Mouse (Mus musculus) cerebellum, postnatal 36 days (tissue): ENCODE data around the gene Fhad1.
"Not testable (repeated sequence)": the region's sequence is repeated elsewhere in the genome, so short reads cannot be mapped to it uniquely, and the experiment has no call there.

Source experiments
- DNase-seq, 2 experiments: peaks; one replicate each; pipeline ENCODE4 v3.0.0; 2021 to 2022; ENCODE audit warnings: mixed read lengths in 2 of 2

Fhad1 gene

GRCm38 (mm10) chr4:142039662-142040353 is 24.9 kb upstream of the Fhad1 start:
- DNase-seq: no peak

GRCm38 (mm10) chr4:142037897-142038296 is 23.0 kb upstream of the Fhad1 start:
- DNase-seq: no peak

- no peak for DNase-seq
Observed at GRCm38 (mm10) chr4:142028533-142028932, 13.7 kb upstream of the Fhad1 start.

GRCm38 (mm10) chr4:142026965-142027364 is 12.1 kb upstream of the Fhad1 start:
- DNase-seq: no peak

- no peak for DNase-seq
Observed at GRCm38 (mm10) chr4:142024536-142024935, 9.7 kb upstream of the Fhad1 start.

- no peak for DNase-seq
Observed at GRCm38 (mm10) chr4:142023166-142023565, 8.3 kb upstream of the Fhad1 start.

- DNase-seq: no peak
Observed at GRCm38 (mm10) chr4:142017686-142018085, 2.8 kb upstream of the Fhad1 start.

GRCm38 (mm10) chr4:142011236-142011635 is 3.6 kb downstream of the Fhad1 start:
- no peak for DNase-seq

GRCm38 (mm10) chr4:142010441-142010840 is 4.4 kb downstream of the Fhad1 start:
- no peak for DNase-seq

GRCm38 (mm10) chr4:142008206-142008605 is 6.7 kb downstream of the Fhad1 start:
- no peak for DNase-seq

GRCm38 (mm10) chr4:142000581-142000980 is 14.3 kb downstream of the Fhad1 start:
- DNase-seq: no peak

- no peak for DNase-seq
Observed at GRCm38 (mm10) chr4:141999494-142000074, 15.3 kb downstream of the Fhad1 start.

GRCm38 (mm10) chr4:141998282-141998821 is 16.5 kb downstream of the Fhad1 start:
- DNase-seq: peak; percentile 20 to 46

GRCm38 (mm10) chr4:141996880-141997279 is 18.0 kb downstream of the Fhad1 start:
- no peak for DNase-seq

GRCm38 (mm10) chr4:141996086-141996485 is 18.8 kb downstream of the Fhad1 start:
- no peak for DNase-seq

- not testable (repeated sequence) for DNase-seq
Observed at GRCm38 (mm10) chr4:141994062-141994471, 20.8 kb downstream of the Fhad1 start.

GRCm38 (mm10) chr4:141993347-141994061 is 21.4 kb downstream of the Fhad1 start:
- DNase-seq: no peak

GRCm38 (mm10) chr4:141992530-141993204 is 22.2 kb downstream of the Fhad1 start:
- DNase-seq: no peak

GRCm38 (mm10) chr4:141988178-141988577 is 26.7 kb downstream of the Fhad1 start:
- no peak for DNase-seq

GRCm38 (mm10) chr4:141983689-141984088 is 31.2 kb downstream of the Fhad1 start:
- DNase-seq: peak; percentile 36 to 42

- no peak for DNase-seq
Observed at GRCm38 (mm10) chr4:141981475-141981874, 33.4 kb downstream of the Fhad1 start.

GRCm38 (mm10) chr4:141978582-141978981 is 36.3 kb downstream of the Fhad1 start:
- DNase-seq: no peak

GRCm38 (mm10) chr4:141977346-141977745 is 37.5 kb downstream of the Fhad1 start:
- no peak for DNase-seq
